Mouse (Mus musculus) common myeloid progenitor, adult 5-6 weeks (primary cell): ENCODE data around the gene Trmt11. TPM values are rescaled to one million over a fixed set of nuclear protein-coding genes. Genes with fewer than 3 reads are reported as not detected.
"Not testable (repeated sequence)": the region's sequence is repeated elsewhere in the genome, so short reads cannot be mapped to it uniquely, and the experiment has no call there.

Experiments used
- ATAC-seq: replicated peaks from 2 replicates; pipeline ENCODE4 v1.8.0; 2016; ENCODE audit warnings: low read depth, mild to moderate bottlenecking, moderate TSS enrichment, inconsistent platforms; ENCODE audit not compliant: poor library complexity, severe bottlenecking
- total RNA-seq: library from RNA; stranded (forward); fragments of 200-1000, 187-1606 nt; gene quantifications from 2 replicates; pipeline ENCODE4 v1.2.3, GENCODE M21; 2017

Gene Trmt11
- 27.5 and 31.3 TPM in 2 replicates for total RNA-seq

- peak; percentile 95 for ATAC-seq
Observed at GRCm38 (mm10) chr10:30600542-30600966, at the start of gene Trmt11. Gene Trmt11, minus strand, starts transcription at chr10:30600749.

GRCm38 (mm10) chr10:30647681-30648080 lies 47.1 kb upstream of the Trmt11 start:
- ATAC-seq, result no peak

GRCm38 (mm10) chr10:30638216-30638615 lies 37.7 kb upstream of the Trmt11 start:
- no peak for ATAC-seq

GRCm38 (mm10) chr10:30636474-30637154 lies 36.1 kb upstream of the Trmt11 start:
- ATAC-seq, result not testable (repeated sequence)

GRCm38 (mm10) chr10:30632718-30633117 lies 32.2 kb upstream of the Trmt11 start:
- ATAC-seq, result no peak

- ATAC-seq, result no peak
Observed at GRCm38 (mm10) chr10:30629977-30630376, 29.4 kb upstream of the Trmt11 start.

GRCm38 (mm10) chr10:30629513-30629912 lies 29.0 kb upstream of the Trmt11 start, which contains the start of gene Hint3:
Gene Hint3, minus strand, starts transcription at chr10:30629632.
- no peak for ATAC-seq

- not testable (repeated sequence) for ATAC-seq
Observed at GRCm38 (mm10) chr10:30628444-30628843, 27.9 kb upstream of the Trmt11 start.

- ATAC-seq, result 0 out of 2 replicates have a peak, but pooled peaks have one; percentile 29
Observed at GRCm38 (mm10) chr10:30627548-30627947, 27.0 kb upstream of the Trmt11 start.

- ATAC-seq, result no peak
Observed at GRCm38 (mm10) chr10:30624161-30625019, 23.8 kb upstream of the Trmt11 start.

GRCm38 (mm10) chr10:30622928-30623327 lies 22.4 kb upstream of the Trmt11 start:
- peak; percentile 43 for ATAC-seq

- no peak for ATAC-seq
Observed at GRCm38 (mm10) chr10:30618918-30619210, 18.3 kb upstream of the Trmt11 start.

- peak; percentile 94 for ATAC-seq
Observed at GRCm38 (mm10) chr10:30618091-30618917, 17.8 kb upstream of the Trmt11 start.

GRCm38 (mm10) chr10:30613039-30613438 lies 12.5 kb upstream of the Trmt11 start:
- no peak for ATAC-seq

- no peak for ATAC-seq
Observed at GRCm38 (mm10) chr10:30609614-30610013, 9.1 kb upstream of the Trmt11 start.

- no peak for ATAC-seq
Observed at GRCm38 (mm10) chr10:30608109-30608508, 7.6 kb upstream of the Trmt11 start.

GRCm38 (mm10) chr10:30600094-30600534 lies 435 bp downstream of the Trmt11 start:
- peak; percentile 33 for ATAC-seq

GRCm38 (mm10) chr10:30587037-30587436 lies 13.5 kb downstream of the Trmt11 start:
- ATAC-seq, result peak; percentile 63; the same call in 1 of the 2 replicates

GRCm38 (mm10) chr10:30585691-30586090 lies 14.9 kb downstream of the Trmt11 start:
- ATAC-seq, result no peak

- ATAC-seq, result no peak
Observed at GRCm38 (mm10) chr10:30577670-30578280, 22.8 kb downstream of the Trmt11 start.
